Mouse (Mus musculus) adrenal gland, postnatal 4 days (tissue): Measurements from ENCODE around the gene Pet117. TPM values are rescaled to one million over a fixed set of nuclear protein-coding genes. Genes with fewer than 3 reads are reported as not detected.
"Not testable (repeated sequence)": the region's sequence is repeated elsewhere in the genome, so short reads cannot be mapped to it uniquely, and the experiment has no call there.

Experiments used
- DNase-seq, 2 experiments: peaks; one replicate each; pipeline ENCODE4 v3.0.0; 2021 to 2022; ENCODE audit warnings: low spot score in 2 of 2, mixed read lengths in 2 of 2
- long read RNA-seq, 2 experiments: library from polyadenylated mRNA; stranded (forward); transcript quantifications; one replicate each; pipeline ENCODE4 v2.0.0; 2021
- total RNA-seq, 2 experiments: library from RNA; stranded (reverse); gene quantifications; 2 replicates each; pipeline ENCODE4 v1.2.3; 2021

Pet117 gene
- 10 to 100 TPM in 1 of 2 experiments, 1 to 10 TPM in 1; 3.4 to 11.8 TPM for total RNA-seq
- long read RNA-seq, experiment 1, partial matches to known transcripts = 0 of 1 reads
- long read RNA-seq, experiment 1, other reads (novel, unspliced or antisense) = 0 of 1 reads
- long read RNA-seq, experiment 2, transcript Pet117-201 (2 exons, 693 nt) = major isoform, 6 of 6 reads
- long read RNA-seq, experiment 2, partial matches to known transcripts = 0 of 6 reads
- long read RNA-seq, experiment 2, other reads (novel, unspliced or antisense) = 0 of 6 reads

DNA sequence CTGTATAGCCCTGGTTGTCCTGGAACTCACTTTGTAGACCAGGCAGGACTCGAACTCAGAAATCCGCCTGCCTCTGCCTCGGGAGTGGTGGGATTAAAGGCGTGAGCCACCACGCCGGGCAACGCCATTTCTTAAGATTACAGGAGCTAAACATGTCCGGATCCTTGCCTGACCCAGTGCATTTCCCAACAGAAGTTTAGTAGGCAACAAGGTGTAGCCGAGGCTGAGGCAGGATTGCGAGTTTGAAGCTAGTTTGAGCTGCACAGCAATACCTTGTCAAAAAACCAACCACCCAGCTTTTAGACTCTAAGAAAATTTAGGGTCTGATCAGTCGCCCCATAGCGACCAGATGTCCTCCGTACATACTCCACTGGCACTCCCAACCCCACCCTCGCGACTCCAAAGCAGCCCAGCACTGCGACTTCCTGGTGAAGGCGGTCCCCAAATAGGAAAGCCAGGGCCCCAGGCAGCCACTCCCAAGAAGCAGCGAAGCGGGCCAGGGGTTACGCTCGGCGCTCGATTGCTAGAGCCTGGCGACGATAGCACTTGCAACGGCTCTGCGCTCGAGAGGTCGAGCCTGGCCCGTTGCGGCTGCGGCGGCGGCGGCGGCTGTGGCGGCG lies at the start of gene Pet117, which contains the start of gene Kat14:
TSS of gene Pet117 (plus strand) at position 597 of the 620 bp plus-strand sequence.
TSS of gene Kat14 (plus strand) at position 584 of the 620 bp plus-strand sequence.
- DNase-seq = peak; percentile 87 to 90

DNA sequence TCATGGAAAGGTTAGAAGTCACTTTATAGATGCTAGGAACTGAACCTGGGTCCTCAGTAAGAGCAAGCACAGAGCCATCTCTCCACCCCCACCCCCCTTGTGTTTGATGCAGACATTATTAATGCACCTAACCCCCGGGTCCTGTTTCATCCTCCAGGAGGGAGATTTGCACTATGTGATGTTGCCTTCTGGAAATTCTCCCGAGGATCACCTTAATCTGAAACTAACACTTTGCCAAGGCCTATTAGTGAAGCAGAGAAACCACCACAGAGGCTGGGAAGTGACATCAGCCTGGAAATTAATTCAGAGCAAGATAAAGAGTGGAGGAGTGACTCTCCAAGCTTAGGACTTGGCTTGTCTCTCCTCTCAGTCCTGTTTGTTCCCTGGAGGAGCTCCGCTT lies 44.6 kb upstream of the Pet117 start:
- no peak for DNase-seq

DNA sequence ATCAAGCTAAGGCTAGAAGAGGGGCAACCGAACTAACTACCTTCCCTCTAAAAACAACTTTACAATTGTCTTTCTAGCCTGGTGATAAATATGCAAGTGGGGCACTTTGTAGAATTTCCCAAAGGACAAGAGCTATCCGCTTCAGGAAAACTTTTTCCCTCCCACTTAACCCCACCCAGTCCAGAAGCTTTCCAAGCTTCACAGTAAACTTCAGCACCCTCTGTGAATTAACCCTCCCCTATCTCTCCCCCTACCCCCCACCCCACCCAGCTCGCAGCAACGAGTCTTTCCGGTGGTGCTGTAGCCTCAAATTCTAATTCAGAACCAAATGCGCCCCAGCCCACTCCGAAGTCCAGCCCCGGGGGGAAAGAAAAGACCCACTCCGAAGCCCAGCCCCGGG lies 39.3 kb upstream of the Pet117 start:
- DNase-seq = no peak

DNA sequence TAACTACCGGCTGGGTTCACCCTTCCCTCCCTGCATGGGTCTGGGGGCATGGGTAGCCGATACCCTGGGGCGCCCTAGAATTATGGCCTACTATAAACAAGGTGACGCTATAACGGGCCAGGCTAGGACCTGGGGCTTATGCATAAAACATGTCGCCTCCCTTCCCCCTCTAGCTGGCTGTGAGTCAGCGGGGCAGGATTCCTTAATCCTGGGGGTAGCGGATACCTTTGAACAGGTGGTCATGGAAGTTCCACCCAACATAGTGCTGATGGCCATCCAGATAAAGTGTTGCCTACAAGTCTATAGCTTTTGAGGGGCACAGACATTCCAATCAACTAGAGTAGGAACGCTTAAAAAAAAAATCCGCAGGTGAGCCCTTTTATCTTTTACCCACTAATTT lies 38.9 kb upstream of the Pet117 start:
- DNase-seq = no peak

DNA sequence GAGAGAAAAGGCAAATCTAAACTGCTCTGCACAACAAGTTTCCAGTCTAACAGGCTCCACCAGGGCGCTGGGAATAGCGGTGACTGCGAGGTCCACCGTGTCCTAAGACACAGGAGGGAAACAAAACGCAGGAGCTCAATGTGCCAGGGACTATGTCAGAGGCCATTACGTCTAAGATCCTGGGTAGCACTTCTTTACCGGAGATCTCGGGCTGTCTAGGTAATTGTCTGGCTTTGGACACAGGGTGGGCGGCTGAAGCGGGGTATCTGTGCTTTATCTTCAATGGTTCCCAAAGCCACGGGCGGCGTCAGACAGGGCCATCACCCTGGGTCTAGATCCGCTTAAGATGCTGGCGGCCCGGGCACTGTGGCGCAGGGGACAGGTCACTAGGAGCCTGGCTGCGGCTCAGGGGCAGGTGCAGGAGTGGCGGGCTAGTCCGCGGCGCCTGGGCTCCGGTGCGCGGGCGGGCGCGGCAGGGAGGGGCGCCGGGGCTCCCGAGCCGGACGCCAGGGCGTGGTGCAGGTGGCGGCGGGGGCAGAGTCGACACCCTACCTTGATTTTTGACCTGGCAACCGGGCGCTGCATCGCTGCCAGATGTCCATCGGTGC lies 38.3 kb upstream of the Pet117 start:
- DNase-seq = no peak

DNA sequence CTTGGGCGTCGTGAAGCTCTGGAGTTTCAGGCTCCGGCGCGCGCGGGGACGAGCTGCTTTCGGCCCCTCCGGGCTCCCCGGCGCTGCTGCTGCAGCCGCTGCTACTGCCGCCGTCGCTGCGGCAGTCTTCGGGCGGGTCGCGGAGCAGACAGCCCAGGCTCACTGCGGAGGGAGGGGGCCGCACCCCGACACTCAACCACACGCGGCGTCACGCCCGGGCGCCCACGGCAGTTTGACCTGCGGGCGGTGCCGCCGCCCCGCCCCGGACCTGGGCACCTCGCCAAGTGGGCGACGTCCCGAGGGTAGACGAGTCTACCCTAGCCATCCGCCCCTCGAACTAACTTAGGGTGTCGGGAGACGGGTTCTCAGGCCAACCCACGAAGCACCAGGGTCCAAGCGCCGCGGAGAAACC lies 37.8 kb upstream of the Pet117 start:
- DNase-seq = no peak

DNA sequence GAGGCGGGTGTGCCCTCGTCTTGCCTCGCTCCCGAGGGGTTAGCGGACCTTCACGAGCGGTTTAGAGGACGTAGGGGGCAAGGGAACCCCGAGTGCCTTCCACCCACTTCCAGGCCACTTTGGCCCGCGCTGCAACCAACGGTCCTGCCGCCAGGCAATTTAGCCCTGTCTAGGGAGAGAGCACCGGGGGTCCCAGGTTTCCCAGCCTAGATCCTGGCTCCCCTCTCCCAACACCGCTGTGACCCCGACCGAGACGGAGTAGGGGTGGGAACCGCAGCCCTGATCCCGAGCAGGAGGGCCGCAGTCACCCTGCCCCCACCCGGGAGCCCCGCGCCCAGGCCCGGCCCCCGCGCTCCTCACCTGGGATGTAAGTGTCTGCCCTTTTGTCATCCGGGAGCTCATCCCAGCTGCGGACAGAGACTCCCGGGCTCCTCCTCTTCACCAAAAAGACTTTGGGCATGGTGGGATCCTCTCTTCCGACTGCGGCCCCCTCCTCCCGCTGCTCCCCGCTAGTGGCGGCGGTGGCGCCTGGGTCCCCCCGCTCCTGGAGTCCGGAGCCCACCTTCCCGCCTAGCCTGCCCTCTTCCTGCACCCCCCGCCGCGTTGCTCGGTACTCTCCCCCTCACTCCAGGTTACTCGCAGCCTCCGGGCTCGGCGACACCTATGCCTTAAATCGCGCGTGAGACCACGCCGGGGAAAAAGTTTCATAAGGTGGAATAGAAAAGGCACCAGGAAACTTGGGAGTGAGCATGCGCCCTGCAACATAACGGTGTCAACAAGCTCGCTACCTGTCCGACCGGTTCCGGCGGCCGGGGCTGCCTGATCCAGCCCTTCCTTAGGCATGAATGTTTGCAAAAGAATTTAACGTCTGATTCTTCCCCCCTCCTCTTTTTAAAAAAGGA lies 37.1 kb upstream of the Pet117 start, which contains the start of gene Ovol2:
TSS of gene Ovol2 (minus strand) at position 746 of the 902 bp plus-strand sequence.
- no peak for DNase-seq

DNA sequence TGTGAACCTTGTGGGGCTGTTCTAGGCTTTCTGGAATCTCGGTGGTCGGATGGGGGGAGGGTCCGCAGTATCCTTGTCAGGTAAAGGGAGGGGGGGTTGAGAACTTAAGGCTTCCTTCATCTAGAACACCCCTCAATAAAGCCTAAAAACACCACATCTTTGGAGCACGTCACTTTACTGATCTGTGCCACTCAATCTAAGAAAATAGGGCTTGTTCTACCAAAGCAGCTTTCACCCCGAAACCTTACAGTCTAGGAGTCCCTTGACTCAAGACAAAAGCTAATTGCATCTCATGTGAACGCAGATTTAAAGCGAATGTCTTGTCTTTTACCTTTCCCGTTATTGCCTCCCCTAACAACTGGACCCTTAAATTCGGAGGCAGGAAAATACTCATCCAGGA lies 36.3 kb upstream of the Pet117 start:
- DNase-seq = no peak

DNA sequence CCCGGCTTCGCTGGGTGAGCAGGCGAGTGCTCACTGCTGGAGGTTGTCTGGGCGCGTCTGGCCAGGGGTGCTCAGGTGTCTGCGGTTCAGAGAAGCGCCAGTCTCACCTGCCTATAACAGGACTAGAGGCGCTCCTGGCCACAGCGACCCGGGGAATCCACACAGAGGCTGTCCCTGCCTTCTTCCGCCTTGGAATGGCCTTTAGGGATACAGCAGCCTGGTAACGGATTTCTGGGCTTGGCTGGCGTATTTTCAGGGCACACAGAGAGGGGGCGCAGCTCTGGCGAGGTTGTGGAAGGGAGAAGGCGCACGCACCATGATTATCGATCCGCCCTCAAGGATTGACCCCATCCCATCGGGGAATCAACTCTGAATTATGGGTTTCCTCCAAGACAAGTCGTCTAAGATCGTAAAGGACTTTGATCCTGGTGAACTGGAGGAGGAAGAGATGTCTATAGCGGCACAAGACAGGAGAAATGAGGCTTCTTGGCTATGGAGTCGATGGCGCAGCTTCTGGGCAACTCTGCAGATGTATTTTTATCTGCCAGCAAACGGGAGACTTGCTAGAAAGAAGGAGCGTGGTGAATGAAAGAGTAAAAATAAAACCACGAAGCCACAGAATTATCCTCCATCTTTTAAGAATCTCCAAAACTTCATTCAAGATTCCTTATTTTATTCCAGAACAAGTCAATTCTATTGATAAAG lies 35.5 kb upstream of the Pet117 start:
- no peak for DNase-seq

DNA sequence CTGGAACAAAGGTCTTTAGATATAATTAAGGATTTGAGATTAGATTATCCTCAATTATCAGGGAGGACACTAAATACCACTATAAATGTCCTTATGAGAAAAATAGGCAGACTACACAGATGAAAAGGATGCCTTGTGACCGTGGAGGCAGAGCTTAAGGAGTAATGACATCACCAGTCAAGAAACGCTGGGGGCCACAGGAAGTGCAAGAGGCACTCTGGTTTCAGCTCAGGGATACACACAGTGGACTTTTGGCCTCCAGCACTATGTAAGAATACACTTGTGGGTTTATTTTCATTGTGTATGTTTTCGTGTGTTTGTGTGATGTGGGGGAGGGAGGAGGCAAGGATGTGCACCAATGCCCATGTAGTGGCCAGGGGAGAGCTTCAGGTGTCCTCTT lies 31.6 kb upstream of the Pet117 start:
- DNase-seq = no peak

DNA sequence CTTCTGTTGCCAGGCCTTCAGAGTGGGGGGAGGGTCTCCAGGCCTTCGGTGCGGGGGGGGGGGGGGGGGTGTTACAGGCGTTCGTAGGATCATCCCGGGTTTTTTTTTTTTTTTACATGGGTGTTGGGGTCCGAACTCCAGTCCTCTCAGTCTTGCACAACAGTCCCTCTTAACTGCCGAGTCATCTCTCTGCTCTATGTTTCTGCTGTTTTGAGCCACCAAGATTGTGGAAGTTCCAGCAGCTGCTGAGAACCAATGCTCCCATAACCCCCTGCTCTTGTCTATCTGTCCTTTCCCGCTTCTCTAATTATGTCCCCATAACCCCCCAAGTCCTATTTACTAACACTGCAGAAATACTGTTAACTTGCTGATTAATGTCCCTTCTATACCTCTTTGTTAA lies 31.1 kb upstream of the Pet117 start:
- no peak for DNase-seq

DNA sequence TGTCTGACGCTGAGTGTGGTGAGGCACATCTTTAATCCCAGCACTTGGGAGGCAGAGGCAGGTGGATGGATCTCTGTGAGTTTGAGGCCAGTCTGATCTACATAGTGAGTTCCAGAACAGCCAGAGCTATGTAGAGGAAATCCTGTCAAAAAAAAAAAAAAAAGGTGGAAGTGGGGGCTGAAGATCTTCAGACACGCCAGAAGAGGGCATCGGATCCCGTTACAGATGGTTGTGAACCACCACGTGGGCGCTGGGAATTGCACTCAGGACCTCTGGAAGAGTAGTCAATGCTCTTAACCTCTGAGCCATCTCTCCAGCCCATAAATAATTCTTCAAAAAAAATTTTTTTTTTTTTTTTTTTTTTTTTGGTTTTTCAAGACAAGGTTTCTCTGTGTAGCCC lies 30.6 kb upstream of the Pet117 start:
- not testable (repeated sequence) for DNase-seq

DNA sequence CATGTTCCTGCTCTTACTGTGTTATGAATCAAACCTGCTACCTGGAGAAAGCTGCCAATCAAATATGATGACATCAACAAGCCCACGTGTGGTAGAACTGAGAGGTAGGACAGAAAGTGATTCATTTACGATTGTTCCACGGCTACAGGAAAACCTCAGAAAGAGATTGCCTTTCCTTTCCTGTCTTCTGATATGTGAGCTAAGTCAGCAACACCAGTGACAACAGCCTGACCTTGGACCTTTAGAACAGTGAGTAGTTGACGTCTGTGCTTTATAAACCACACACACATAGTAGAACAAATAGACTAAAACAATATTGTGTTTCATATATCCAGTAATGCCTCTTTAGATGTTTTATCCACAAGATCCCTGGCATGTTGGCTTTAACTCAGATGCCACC lies 25.6 kb upstream of the Pet117 start:
- DNase-seq = no peak

DNA sequence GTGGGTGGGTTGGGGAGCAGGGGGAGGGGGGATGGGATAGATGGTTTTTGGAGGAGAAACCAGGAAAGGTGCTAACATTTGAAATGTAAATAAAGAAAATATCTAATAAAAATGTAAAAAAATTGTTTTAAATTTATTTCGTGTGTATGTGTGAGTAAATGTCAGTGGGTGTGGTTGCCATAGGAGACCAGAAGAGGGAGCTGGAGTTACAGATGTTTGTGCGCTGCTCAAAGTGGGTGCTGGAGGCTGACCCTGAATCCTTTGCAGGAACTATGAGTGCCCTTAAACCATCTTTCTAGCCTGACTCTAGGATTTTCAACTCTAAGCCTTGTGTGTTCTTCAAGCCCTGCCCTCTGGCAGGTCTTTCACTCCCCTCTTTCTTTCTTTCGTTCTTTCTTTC lies 20.3 kb upstream of the Pet117 start:
- no peak for DNase-seq

DNA sequence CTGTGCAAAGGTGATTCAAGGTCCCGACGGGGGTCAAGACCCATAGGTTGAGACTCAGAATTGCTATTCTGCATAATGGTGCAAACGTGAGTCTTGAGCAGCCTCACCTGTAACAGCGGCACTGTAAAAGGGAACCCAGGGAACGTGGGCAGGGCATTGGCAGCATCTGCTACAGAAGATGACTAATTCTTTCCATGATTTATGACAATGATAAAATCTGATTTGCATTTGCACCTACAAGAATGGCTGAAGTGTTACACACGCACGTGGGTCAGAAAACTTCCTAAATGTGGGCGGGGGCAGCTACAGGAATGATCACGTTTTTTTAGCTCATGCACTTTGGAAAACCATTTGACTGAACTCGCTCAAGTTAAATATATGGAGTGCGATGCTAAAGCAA lies 16.0 kb upstream of the Pet117 start:
- DNase-seq = no peak

DNA sequence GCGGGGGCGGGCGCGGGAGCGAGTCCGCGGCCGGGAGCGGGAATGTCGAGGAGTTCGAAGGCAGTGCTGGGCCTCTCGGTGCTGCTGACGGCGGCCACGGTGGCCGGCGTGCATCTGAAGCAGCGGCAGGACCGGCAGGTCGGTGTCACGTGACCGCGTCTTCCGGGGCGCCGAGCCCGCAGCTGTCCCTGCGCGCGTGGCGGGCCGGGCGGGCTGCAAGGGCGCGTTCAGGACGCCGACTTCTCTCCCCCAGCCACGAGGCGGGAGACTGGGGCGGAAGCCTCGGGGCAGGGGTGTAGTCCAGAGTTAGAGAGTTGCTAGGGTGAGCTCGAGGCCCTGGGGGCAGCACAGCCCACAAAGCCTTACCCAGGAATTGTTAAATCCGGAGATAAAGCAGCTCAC lies 225 bp downstream of the Pet117 start:
- DNase-seq = peak in 1 of 2 experiments; percentile 51

DNA sequence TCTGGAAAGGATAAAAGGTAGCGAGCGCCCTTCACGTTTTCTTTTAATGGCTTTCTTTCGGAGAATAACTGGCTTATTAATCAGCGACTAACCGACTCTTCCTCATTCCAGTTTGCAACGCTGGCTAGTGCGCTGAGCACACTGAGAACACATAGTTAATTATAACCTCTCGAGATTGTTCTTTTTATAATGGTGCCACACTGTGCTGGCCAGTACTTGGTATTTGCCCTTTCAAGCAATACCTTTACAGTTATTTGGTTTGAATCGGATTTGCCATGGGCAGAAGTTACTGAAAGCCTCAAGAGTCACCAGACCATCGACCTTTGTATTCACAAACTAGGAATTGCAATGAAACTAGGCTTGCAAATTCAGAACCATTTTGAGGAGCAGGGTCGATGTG lies 715 bp downstream of the Pet117 start:
- DNase-seq = no peak

DNA sequence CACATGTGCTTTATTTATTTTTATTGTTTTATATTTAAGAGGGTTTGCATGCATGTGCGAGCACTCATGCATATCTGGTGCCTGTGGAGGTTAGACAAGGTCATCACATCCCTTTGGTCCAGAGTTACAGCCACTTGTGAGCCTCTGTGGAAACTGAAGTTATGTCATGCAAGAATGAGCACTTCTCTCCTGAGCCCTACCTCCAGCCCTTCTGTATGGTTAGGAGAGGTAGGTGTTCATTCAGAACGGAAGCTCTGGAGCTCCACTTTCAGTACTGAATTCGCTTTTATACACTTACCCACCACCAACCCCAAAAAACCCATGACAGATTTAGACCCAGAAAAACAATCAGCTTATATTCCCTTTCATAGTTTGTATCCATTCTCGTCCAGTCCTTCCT lies 2.8 kb downstream of the Pet117 start:
- DNase-seq = no peak

DNA sequence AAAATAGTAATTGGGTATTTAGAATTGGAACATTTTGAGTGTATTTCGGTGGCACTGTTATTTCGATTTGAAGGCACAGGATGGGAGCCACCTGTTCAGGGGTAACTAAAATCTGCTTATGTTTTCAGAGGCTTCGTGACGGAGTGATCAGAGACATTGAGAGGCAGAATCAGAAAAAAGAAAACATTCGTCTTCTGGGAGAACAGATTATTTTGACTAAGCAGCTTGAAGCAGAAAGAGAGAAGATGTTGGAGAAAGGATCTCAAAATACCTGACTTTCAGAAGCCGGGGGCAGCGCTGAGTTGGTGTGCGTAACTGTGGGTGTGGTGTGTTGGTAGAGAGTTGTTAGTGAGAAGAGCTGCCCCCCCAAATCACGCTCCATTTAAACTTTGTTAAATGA lies 4.3 kb downstream of the Pet117 start:
- no peak for DNase-seq

DNA sequence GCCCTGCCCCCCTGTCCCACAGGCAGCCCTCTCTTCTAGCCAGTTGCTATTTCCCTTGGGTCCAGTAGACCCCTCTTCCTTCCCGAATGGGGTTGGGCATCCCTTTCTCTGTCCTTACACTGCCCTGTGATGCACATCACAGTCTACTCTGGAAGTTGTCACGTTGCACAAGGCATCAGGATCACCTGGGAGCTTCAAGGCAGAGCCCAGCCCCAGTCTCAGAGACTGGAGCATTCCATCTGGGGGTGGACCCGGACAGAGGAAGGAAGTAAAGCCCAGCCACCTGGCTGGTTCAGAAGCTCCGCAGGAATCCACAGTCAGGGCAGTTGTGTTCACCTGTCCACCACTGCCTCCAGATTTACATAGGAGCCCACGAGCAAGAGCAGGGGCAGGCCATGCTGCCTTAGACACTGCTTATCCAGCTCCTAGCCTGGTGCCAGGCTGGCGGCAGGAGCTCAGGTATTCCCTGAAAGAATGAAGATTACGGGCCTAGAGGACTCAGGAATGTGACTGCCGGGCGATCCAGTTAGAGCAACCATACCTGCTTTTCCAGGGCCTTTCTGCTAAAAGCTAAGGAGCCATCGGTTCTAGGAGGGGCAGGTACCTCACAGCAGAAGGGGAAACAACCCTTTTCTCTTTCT lies 6.4 kb downstream of the Pet117 start:
- DNase-seq = no peak
